Mouse (Mus musculus) CD4-positive helper T cell, adult 2 months (primary cell): ENCODE data around the gene Pla2g7.

ENCODE experiments used
- DNase-seq: peaks from one replicate; pipeline ENCODE4 v3.0.0-alpha.2; 2012; ENCODE audit warnings: low read depth, missing footprints, low spot score

Pla2g7 gene

DNA sequence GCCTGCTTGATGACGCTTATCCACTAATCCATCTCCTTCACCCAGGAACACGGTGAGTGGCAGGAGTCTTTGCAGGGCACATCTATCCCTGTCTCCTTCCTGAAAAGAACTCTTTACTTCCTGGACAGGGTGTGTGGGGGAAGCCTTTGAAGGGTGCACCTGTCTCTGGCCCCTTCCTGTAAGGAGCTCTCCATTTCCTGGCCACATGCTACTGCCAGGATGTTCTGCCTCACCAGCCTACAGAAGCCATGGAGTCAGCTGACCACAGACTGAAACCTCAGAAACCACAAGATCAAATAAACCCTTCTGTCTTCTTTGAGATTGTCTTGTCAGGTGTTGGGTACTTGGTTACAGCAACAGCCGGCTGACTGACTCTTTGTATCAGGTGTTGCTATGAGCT, 77.2 kb downstream of the Pla2g7 start:
- peak; percentile 42 for DNase-seq

DNA sequence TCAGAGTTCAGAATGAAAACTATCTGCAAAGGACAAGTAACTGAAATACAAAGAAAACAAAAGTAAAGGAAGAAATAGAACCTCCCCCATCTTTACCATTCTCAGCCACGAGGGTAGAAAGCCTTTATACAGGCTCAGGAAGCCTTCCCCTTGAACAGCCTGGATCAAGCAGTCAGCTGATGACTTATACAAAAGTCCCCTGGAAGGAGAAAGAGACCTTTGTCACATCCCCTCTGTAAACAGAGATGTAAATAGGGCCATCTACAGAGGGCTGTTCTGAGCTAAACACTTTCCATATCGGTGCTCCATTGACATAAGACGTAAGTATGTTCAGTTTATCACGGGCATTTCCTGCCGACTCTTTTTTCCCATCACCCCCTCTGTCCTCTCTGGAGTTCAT, 79.0 kb downstream of the Pla2g7 start:
- DNase-seq = no peak

DNA sequence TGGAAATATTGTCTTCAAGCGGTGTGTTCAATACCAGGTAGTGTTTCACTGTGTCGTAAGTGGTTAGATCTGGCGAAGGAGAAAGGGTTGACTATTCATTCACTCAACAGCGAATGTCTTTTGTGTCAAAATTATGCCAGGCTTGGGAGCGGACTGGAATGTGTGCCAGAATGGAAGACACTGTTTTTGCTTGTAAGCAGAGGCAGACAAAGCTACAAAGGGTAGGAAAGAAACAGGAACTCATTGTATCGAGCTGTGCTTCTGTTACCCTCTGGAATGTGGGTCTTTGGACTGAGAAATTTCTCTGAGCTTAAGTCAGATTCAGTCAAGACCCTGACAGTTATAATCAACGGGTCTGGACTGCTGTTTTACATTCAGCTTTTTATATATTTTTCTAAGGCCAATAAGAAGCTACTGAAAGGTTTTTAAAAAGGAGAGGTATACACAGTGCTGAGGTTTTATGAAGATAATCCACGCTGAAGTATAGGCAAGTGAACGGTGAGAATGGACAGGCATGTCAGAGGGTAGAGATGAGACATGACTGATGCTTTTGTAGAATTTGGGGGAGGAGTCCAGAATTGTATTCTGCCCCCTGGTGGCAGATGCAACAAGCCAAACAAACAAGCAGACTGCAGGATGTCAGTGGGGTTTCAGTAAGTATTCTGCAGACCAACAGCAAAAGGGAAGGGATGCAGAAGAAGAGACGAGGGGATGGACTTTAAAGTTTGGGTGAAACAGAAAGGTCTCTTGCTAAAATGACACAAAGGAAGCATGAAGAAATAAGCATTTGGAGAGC, 81.9 kb downstream of the Pla2g7 start:
- peak; percentile 21 for DNase-seq

DNA sequence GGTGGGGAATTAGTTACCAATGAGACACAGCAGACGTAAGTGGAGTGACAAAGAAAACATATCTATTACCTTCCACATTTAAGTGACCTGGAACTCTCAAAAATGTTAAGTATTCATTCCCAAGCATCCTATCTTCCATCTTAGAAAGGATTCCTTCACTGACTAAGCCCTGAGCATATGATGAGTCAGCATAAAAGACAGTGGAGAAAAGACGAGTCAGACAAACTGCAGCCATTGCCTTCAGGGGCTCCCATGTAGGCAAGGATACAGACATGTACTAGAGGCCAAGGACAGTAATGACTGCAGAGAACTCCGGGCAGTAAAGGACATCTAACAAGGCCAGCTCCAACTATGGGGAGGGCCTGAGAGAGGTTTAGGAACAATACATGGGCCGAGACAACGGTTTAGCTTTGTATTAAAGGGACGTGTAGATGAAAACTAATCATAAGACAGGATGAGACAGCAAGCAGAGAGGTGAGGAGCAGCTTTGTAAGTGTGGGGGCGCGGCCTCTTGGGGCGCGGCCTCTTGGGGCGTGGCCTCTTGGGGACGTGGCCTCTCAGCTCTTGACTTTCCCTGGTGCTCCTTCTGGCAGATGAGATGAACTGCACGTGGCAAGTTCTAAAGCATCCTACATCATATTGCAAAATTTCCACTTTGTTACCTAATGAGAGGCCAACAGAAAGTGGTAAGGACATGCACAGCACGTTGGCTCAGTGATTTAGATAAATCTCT, 83.6 kb downstream of the Pla2g7 start:
- no peak for DNase-seq
